Mouse (Mus musculus): ENCODE measurements at regions not wholly inside any gene's neighbourhood (a gene's known extent, or its start where the extent isn't known, plus 50 kb on each side); places are given as distances from the start of the nearest gene placed in this dataset.

GRCm38 (mm10) chr15:50320796-50321195 lies 3563.9 kb upstream of the Gm7489 start:
- TF ChIP-seq POLR2A (IDR thresholded peaks at IDR 0.05; ENCODE audit: borderline replicate concordance, insufficient read depth, low read length) (no peak), CTCF (IDR thresholded peaks at IDR 0.05; ENCODE audit: borderline replicate concordance, insufficient read depth, low read depth, low read length) (no peak)

Data from cerebellum, adult 2 months (tissue).